Mouse (Mus musculus): Measurements from ENCODE around the gene Sh3gl3.

DNA sequence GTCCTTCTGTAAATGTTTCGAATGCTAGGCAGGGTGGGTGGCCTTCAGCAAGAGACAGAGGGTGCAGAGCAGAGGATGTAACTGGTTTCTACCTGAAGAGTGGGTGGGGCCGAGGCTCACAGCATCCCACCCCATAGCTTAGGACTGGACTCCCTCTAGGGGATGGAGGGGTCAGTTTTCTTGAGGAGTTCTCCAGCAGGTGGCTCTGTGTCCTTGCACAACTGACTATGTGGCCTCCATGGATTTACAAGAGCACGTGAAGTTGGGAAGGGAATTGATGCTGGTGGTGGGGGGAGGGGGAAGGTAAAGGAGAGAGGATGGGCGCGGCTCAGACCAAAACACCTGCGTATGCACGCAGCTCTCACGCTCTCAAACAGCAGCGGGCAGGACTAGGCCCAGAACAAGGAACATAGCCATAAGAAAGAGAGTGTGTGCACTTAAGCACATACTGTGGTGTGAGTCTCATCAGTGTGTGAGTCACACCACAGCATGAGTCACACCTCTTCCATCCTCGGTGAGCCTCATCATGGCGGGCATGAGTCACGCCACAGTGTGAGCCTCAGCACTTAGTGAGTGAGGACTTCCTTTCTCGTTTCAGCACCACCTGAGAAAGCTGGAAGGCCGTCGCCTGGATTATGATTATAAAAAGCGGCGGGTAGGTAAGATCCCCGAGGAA lies 102.0 kb downstream of the Sh3gl3 start:
- no peak for TF ChIP-seq POLR2AphosphoS5 (IDR thresholded peaks at IDR 0.05; ENCODE audit: insufficient replicate concordance, low read depth, low read length)
- TF ChIP-seq CTCF (IDR thresholded peaks at IDR 0.05; ENCODE audit: low read depth, low read length), result no peak
- TF ChIP-seq TAL1 (conservative IDR thresholded peaks at IDR 0.05; ENCODE audit: low read depth, low read length), result no peak
